Mouse (Mus musculus) lung, postnatal 0 days (tissue): Measurements from ENCODE around the gene Wapl. TPM values are rescaled to one million over a fixed set of nuclear protein-coding genes. Genes with fewer than 3 reads are reported as not detected.

Source experiments
- ATAC-seq: fragments of 200-750 bp; cut with Nextera tagmentation; 2 replicates; pipeline ENCODE4 v1.8.0; 2017; ENCODE audit warnings: moderate library complexity
- DNase-seq: peaks from one replicate; pipeline ENCODE4 v3.0.0-alpha.2; 2016; ENCODE audit warnings: low spot score
- H3K27ac ChIP-seq: fragments of 300-500 bp; sonication (generic); 2 replicates; pipeline ENCODE4 v1.5.1; 2014; ENCODE audit warnings: antibody characterized with exemption, mild to moderate bottlenecking, low read length, mixed read lengths
- H3K27me3 ChIP-seq: fragments of 300-500 bp; sonication (generic); replicated peaks from 2 replicates; pipeline ENCODE4 v1.6.1; 2014; ENCODE audit warnings: low read length, mixed read lengths; ENCODE audit not compliant: insufficient read depth
- H3K36me3 ChIP-seq: fragments of 300-500 bp; sonication (generic); 2 replicates; pipeline ENCODE4 v1.6.1; 2014; ENCODE audit warnings: low read length, mixed read lengths; ENCODE audit not compliant: insufficient read depth
- H3K4me1 ChIP-seq: fragments of 300-500 bp; sonication (generic); 2 replicates; pipeline ENCODE4 v1.6.1; 2014; ENCODE audit warnings: antibody characterized with exemption, low read depth, low read length, mixed read lengths; ENCODE audit not compliant: insufficient read depth
- H3K4me2 ChIP-seq: fragments of 300-500 bp; sonication (generic); replicated peaks from 2 replicates; pipeline ENCODE4 v1.6.1; 2014; ENCODE audit warnings: low read depth, mild to moderate bottlenecking, low read length, moderate library complexity, mixed read lengths
- H3K4me3 ChIP-seq: fragments of 300-500 bp; sonication (generic); 2 replicates; pipeline ENCODE4 v1.5.1; 2014; ENCODE audit warnings: low read depth, low read length
- H3K9ac ChIP-seq: fragments of 300-500 bp; sonication (generic); replicated peaks from 2 replicates; pipeline ENCODE4 v1.6.1; 2014; ENCODE audit warnings: low read depth, mild to moderate bottlenecking
- H3K9me3 ChIP-seq: fragments of 300-500 bp; sonication (generic); 2 replicates; pipeline ENCODE4 v1.6.1; 2016; ENCODE audit warnings: low read length, mixed read lengths
- CTCF ChIP-seq: IDR thresholded peaks from 2 replicates; pipeline ENCODE4 v1.5.1; 2016; ENCODE audit warnings: antibody characterized with exemption, mild to moderate bottlenecking
- EP300 ChIP-seq: IDR thresholded peaks from 2 replicates; pipeline ENCODE4 v1.6.1; 2016; ENCODE audit warnings: antibody characterized with exemption, mild to moderate bottlenecking, control low read depth
- WGBS: fragments of 180-500 bp; shearing (Covaris S2); extraction: QIAGEN DNeasy Blood & Tissue Kit; methylation state at CpG from one replicate; pipeline ENCODE4 v1.1.7; 2014; 5-methylcytosine and 5-hydroxymethylcytosine counted together
- polyA plus RNA-seq: library from polyadenylated mRNA; unstranded; fragments of >200 nt; fragmentation: Nextera tagmentation; extraction: Ambion mirVana; gene quantifications from 2 replicates; pipeline ENCODE4 v1.2.1, GENCODE M21; 2015

Wapl gene
- polyA plus RNA-seq, 1 experiment from 2014 or later, result 19.9 TPM

DNA sequence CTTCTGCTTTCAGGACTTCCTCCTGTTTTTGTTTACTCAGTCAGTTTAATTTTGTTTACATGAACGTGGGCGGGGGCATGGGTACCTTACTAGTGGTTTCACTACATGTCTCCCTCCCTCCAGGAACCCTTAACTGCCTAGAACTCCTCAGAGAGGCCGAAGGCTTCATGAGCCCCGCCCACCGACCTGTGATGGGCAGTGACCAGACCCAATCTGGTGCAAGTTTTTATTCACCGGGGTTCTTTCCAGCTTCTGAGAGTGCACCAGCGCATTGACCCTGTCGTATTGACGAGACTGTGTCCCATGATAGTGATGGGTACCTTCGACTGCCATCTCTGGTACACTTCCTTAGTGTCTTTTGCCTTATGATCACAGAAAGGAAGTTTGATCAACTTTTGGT lies 94.6 kb downstream of the Wapl start:
- 1% methylated on average over 10 of the region's 10 CpGs for WGBS
- no peak overlapping the region for H3K9ac ChIP-seq
- peak overlapping the region; percentile 69 for H3K4me2 ChIP-seq
- H3K27ac ChIP-seq, result no peak overlapping the region
- peak; percentile 55 for DNase-seq
- peaks cover 5% of the 10 kb centered on the region; the same call in 1 of the 2 replicates for H3K4me1 ChIP-seq
- H3K9me3 ChIP-seq, result no peaks in the 10 kb centered on the region
- H3K27me3 ChIP-seq, result 0 out of 2 replicates have a peak, but pooled peaks cover 9% of the 10 kb centered on the region
- H3K36me3 ChIP-seq, result no peaks in the 10 kb centered on the region
- TF ChIP-seq EP300, result no peak
- no peak for TF ChIP-seq CTCF
- ATAC-seq, result peak; percentile 75
- H3K4me3 ChIP-seq, result 0 out of 2 replicates have a peak overlapping the region, but pooled peaks have one; percentile 31

DNA sequence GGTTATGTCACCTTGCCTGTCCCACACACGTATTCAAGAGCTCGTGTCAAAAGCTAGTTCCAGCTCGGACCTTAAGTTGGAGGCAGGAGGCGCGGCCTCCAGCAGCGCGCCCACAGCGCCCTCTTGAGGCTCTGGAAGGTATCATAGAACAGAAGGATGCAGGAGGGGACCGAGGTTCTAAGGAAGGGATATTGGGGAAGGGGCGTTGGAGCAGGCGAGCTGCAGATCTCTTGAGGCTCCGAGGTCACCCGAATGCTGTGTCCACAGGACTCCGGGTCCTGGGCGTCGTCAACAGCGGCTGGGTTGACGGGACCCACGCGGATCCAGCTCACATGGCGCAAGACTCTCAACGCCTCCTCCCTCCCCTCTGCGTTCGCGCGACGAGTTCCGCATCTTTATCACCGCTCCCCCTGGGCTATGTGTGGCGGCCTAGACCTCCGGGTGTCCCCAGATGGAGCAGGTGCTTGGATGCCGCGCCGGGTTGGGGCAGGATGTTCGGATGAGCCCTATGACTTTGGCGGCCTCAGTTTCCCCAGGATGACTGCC lies 95.4 kb downstream of the Wapl start:
- Histone ChIP-seq H3K4me3 (peak overlapping the region; percentile 31), H3K27ac (no peak overlapping the region), H3K4me2 (peak overlapping the region; percentile 69), H3K9me3 (no peaks in the 10 kb centered on the region), H3K36me3 (no peaks in the 10 kb centered on the region), H3K4me1 (peaks cover 5% of the 10 kb centered on the region; the same call in 1 of the 2 replicates), H3K9ac (0 out of 2 replicates have a peak overlapping the region, but pooled peaks have one; percentile 8), H3K27me3 (0 out of 2 replicates have a peak, but pooled peaks cover 9% of the 10 kb centered on the region)
- TF ChIP-seq CTCF (peak; percentile 93), EP300 (no peak)
- peak; percentile 83 for ATAC-seq
- peak; percentile 79 for DNase-seq
- WGBS, result under 1% methylated on average over 35 of the region's 36 CpGs

DNA sequence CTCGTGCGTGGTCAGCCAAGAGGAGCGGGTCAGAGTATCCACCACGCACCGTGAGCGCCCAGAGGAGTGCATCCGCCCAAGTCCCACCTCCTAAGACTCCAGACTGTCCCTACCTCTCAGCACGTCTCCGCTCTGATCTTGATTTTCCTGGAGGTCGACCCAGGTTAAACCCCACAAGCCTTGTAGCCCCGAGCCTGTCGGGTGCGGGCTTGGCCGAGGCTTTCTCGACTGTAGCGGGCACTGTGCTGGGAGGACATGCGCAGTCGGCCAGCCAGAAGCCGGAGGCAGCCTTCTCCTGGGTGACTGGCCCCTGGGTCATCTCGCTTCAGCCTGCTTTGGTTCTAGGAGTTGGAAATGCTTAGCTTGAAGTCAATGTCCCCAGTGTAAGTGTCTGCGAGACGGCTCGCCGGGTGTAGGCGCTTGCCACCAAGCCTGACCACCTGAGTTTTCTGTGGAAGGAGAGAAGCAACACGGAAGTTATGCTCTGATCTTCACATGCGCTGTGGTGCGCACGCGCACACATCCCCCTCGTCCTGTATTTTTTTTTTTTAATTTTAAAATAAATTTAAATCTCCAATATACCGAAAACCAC lies 95.9 kb downstream of the Wapl start:
- TF ChIP-seq CTCF (no peak), EP300 (no peak)
- 15% methylated on average over 32 of the region's 32 CpGs for WGBS
- Histone ChIP-seq H3K27me3 (0 out of 2 replicates have a peak, but pooled peaks cover 9% of the 10 kb centered on the region), H3K9ac (0 out of 2 replicates have a peak overlapping the region, but pooled peaks have one; percentile 8), H3K9me3 (no peaks in the 10 kb centered on the region), H3K36me3 (no peaks in the 10 kb centered on the region), H3K4me3 (peak overlapping the region; percentile 31), H3K4me2 (peak overlapping the region; percentile 69), H3K4me1 (peaks cover 5% of the 10 kb centered on the region; the same call in 1 of the 2 replicates), H3K27ac (no peak overlapping the region)
- ATAC-seq (0 out of 2 replicates have a peak, but pooled peaks have one; percentile 5), DNase-seq (peak; percentile 14)

DNA sequence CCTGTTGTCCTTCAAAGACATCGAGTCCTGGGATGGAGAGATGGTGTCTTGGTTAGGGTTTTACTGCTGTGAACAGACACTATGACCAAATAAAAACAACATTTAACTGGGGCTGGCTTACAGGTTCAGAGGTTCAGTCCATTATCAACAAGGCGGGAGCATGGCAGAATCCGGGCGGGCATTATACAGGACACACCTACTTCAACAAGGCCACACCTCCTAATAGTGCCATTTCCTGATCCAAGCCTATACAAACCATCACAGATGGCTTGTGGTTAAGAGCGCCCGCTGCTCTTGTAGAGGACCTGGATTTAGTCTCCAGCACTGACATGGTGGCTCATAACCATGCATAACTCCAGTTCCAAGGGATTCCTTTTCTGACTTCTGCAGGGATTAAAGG lies 96.7 kb downstream of the Wapl start:
- 85% methylated on average over 6 of the region's 6 CpGs for WGBS
- peaks cover 5% of the 10 kb centered on the region; the same call in 1 of the 2 replicates for H3K4me1 ChIP-seq
- ATAC-seq, result no peak

DNA sequence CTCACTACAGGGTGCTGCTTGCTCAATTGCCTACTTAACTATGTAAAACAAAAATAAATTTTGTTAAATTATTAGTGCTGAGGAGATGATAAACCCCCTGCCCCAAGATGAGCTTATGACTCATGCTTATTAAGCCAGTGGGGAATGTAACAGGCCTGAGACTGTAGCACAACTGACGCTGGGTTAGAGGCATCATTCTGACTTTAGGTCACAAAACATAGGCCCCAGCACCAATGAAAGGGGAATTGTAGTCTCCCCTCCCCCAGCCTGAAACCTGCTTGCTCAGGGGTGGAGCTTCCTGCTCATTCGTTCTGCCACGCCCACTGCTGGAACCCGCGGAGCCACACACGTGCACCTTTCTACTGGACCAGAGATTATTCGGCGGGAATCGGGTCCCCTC lies 97.9 kb downstream of the Wapl start:
- Histone ChIP-seq H3K4me2 (no peak overlapping the region), H3K4me3 (no peak overlapping the region), H3K9ac (no peak overlapping the region), H3K27me3 (0 out of 2 replicates have a peak, but pooled peaks cover 9% of the 10 kb centered on the region), H3K4me1 (peaks cover 5% of the 10 kb centered on the region; the same call in 1 of the 2 replicates), H3K27ac (no peak overlapping the region), H3K9me3 (no peaks in the 10 kb centered on the region), H3K36me3 (no peaks in the 10 kb centered on the region)
- TF ChIP-seq CTCF (no peak), EP300 (no peak)
- ATAC-seq, result no peak
- WGBS, result 32% methylated on average over 9 of the region's 9 CpGs
- no peak for DNase-seq

More for the DNA sequence above, 96.7 kb downstream of the Wapl start:
- H3K9ac ChIP-seq, result no peak overlapping the region
- TF ChIP-seq CTCF (no peak), EP300 (no peak)
- H3K27me3 ChIP-seq, result 0 out of 2 replicates have a peak, but pooled peaks cover 9% of the 10 kb centered on the region
- H3K9me3 ChIP-seq, result no peaks in the 10 kb centered on the region
- H3K36me3 ChIP-seq, result no peaks in the 10 kb centered on the region
- H3K4me2 ChIP-seq, result no peak overlapping the region
- no peak overlapping the region for H3K27ac ChIP-seq
- no peak for DNase-seq
- H3K4me3 ChIP-seq, result no peak overlapping the region

DNA sequence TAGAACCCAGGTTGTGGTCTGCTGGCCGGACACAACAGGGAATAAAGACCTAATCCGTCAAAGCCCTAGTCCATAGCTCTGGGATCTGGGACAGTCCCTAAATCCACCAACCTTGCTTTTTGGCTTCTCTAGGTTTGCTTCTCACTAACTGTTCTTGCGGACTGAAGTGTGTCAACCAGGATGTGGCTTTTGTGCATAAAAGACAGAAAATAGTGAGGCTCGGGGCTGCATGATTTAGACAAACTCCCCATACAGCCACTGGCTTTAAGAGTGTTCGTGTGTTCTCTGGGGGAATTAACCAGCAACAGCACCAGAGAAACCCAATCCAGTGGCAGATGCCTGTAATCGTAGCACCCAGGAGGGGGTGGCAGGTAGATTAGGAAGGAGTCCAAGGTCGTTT lies 98.4 kb downstream of the Wapl start:
- ATAC-seq (no peak), DNase-seq (no peak)
- H3K4me1 ChIP-seq, result peaks cover 5% of the 10 kb centered on the region; the same call in 1 of the 2 replicates
- H3K4me3 ChIP-seq, result no peak overlapping the region
- H3K27ac ChIP-seq, result no peak overlapping the region
- no peaks in the 10 kb centered on the region for H3K36me3 ChIP-seq
- 54% methylated on average over 7 of the region's 7 CpGs for WGBS
- TF ChIP-seq CTCF (no peak), EP300 (no peak)
- no peak overlapping the region for H3K4me2 ChIP-seq
- H3K27me3 ChIP-seq, result 0 out of 2 replicates have a peak, but pooled peaks cover 9% of the 10 kb centered on the region
- no peaks in the 10 kb centered on the region for H3K9me3 ChIP-seq
- H3K9ac ChIP-seq, result no peak overlapping the region
